Mouse (Mus musculus): ENCODE measurements around the gene Zcchc14.
"Not testable (repeated sequence)": the region's sequence is repeated elsewhere in the genome, so short reads cannot be mapped to it uniquely, and the experiment has no call there.

Zcchc14 gene

GRCm38 (mm10) chr8:121652774-121653323 lies at the start of gene Zcchc14:
Zcchc14 (minus strand) TSS chr8:121652901.
- peak; percentile 98 for DNase-seq (ENCODE audit: low read depth, low spot score)

- DNase-seq (ENCODE audit: low read depth, low spot score): no peak
These were observed 47.2 kb upstream of the Zcchc14 start for GRCm38 (mm10) chr8:121699936-121700335.

- DNase-seq (ENCODE audit: low read depth, low spot score): no peak
These were observed 46.0 kb upstream of the Zcchc14 start for GRCm38 (mm10) chr8:121698615-121699101.

- peak; percentile 71 for DNase-seq (ENCODE audit: low read depth, low spot score)
These were observed 45.3 kb upstream of the Zcchc14 start for GRCm38 (mm10) chr8:121697735-121698614.

- DNase-seq (ENCODE audit: low read depth, low spot score): no peak
These were observed 43.0 kb upstream of the Zcchc14 start for GRCm38 (mm10) chr8:121695585-121696184.

- peak; percentile 63 for DNase-seq (ENCODE audit: low read depth, low spot score)
These were observed 41.8 kb upstream of the Zcchc14 start for GRCm38 (mm10) chr8:121694453-121694852.

- peak; percentile 54 for DNase-seq (ENCODE audit: low read depth, low spot score)
These were observed 35.8 kb upstream of the Zcchc14 start for GRCm38 (mm10) chr8:121688496-121688895.

- DNase-seq (ENCODE audit: low read depth, low spot score): peak; percentile 86
These were observed 34.9 kb upstream of the Zcchc14 start for GRCm38 (mm10) chr8:121687455-121688161.

- peak; percentile 65 for DNase-seq (ENCODE audit: low read depth, low spot score)
These were observed 32.7 kb upstream of the Zcchc14 start for GRCm38 (mm10) chr8:121685419-121685818.

- no peak for DNase-seq (ENCODE audit: low read depth, low spot score)
These were observed 30.6 kb upstream of the Zcchc14 start for GRCm38 (mm10) chr8:121683083-121683832.

- DNase-seq (ENCODE audit: low read depth, low spot score): no peak
These were observed 28.8 kb upstream of the Zcchc14 start for GRCm38 (mm10) chr8:121681457-121681856.

GRCm38 (mm10) chr8:121680896-121681295 lies 28.2 kb upstream of the Zcchc14 start:
- DNase-seq (ENCODE audit: low read depth, low spot score): no peak

- no peak for DNase-seq (ENCODE audit: low read depth, low spot score)
These were observed 26.0 kb upstream of the Zcchc14 start for GRCm38 (mm10) chr8:121678696-121679095.

- DNase-seq (ENCODE audit: low read depth, low spot score): peak; percentile 35
These were observed 23.0 kb upstream of the Zcchc14 start for GRCm38 (mm10) chr8:121675701-121676100.

GRCm38 (mm10) chr8:121675161-121675560 lies 22.5 kb upstream of the Zcchc14 start:
- DNase-seq (ENCODE audit: low read depth, low spot score): no peak

GRCm38 (mm10) chr8:121674524-121674923 lies 21.8 kb upstream of the Zcchc14 start:
- peak; percentile 77 for DNase-seq (ENCODE audit: low read depth, low spot score)

- DNase-seq (ENCODE audit: low read depth, low spot score): peak; percentile 77
These were observed 21.2 kb upstream of the Zcchc14 start for GRCm38 (mm10) chr8:121673917-121674316.

GRCm38 (mm10) chr8:121673153-121673552 lies 20.5 kb upstream of the Zcchc14 start:
- DNase-seq (ENCODE audit: low read depth, low spot score): no peak

GRCm38 (mm10) chr8:121669208-121669607 lies 16.5 kb upstream of the Zcchc14 start:
- peak; percentile 34 for DNase-seq (ENCODE audit: low read depth, low spot score)

GRCm38 (mm10) chr8:121668553-121668952 lies 15.9 kb upstream of the Zcchc14 start:
- DNase-seq (ENCODE audit: low read depth, low spot score): no peak

- not testable (repeated sequence) for DNase-seq (ENCODE audit: low read depth, low spot score)
These were observed 15.3 kb upstream of the Zcchc14 start for GRCm38 (mm10) chr8:121667936-121668500.
